Mouse (Mus musculus) olfactory bulb, adult 2 months (tissue): ENCODE results near the gene Ldlrad3.

Source experiments
- CTCF ChIP-seq: fragments of 200-500 bp; IDR thresholded peaks from 2 replicates; pipeline ENCODE4 v1.5.1; 2012; ENCODE audit warnings: low read depth, mild to moderate bottlenecking, low read length, moderate library complexity; ENCODE audit not compliant: insufficient read depth
- POLR2A ChIP-seq: fragments of 200-500 bp; IDR thresholded peaks from 2 replicates; pipeline ENCODE4 v1.6.1; 2012; ENCODE audit warnings: mild to moderate bottlenecking, low read depth, low read length, moderate library complexity; ENCODE audit not compliant: insufficient read depth

DNA sequence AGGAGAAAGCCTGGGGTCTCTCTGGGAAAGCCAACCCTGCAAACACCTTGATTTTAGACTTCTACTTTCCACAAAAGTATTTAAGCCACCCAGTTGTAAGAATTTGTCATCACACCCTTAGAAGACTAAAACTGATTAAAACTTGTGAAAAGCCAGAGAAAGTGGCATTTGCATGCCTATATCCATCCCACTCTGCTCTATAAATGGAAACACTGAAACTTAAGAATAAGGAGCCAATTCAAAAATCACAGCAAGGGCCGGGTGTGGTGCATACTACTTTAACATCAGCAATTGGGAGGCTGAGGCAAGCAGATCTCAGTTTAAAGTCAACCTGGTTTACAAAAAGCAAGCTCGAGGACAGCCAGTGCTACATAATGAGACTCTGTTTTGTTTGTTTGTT is 37.1 kb downstream of the Ldlrad3 start:
- TF ChIP-seq CTCF (no peak), POLR2A (no peak)
